Mouse (Mus musculus): ENCODE measurements around the gene Bcap29.
"Not testable (repeated sequence)": the region's sequence is repeated elsewhere in the genome, so short reads cannot be mapped to it uniquely, and the experiment has no call there.

Bcap29 gene

GRCm38 (mm10) chr12:31578691-31579476, 55.6 kb downstream of the Bcap29 start:
- DNase-seq = no peak

- DNase-seq = no peak
These were observed 60.0 kb downstream of the Bcap29 start for GRCm38 (mm10) chr12:31574506-31574905.

- DNase-seq = no peak
These were observed 64.7 kb downstream of the Bcap29 start for GRCm38 (mm10) chr12:31569784-31570183.

DNA sequence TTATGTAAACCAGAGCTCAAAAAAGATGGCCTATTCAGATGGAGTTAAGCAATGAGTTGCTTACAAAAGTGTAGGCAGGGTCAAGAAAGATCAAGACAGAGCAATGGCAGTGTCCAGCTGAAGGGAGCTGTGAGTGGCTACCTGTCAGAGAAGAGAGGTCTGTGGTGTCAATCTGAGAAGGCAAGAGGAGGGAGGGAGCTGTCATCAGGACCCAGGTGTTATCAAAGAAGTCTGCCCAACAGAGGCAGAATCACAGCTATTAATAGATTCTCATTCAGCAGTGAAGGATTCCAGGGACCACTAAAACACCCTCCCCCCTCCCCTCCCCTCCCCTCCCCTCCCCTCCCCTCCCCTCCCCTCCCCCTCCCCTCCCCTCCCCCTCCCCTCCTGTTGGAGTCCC, 65.8 kb downstream of the Bcap29 start:
- no peak for DNase-seq

- DNase-seq = not testable (repeated sequence)
These were observed 66.9 kb downstream of the Bcap29 start for GRCm38 (mm10) chr12:31567535-31567934.

- DNase-seq = no peak
These were observed 73.7 kb downstream of the Bcap29 start for GRCm38 (mm10) chr12:31560712-31561111.

- no peak for DNase-seq
These were observed 74.5 kb downstream of the Bcap29 start for GRCm38 (mm10) chr12:31560002-31560401.

- no peak for DNase-seq
These were observed 80.1 kb downstream of the Bcap29 start for GRCm38 (mm10) chr12:31554371-31554770.

GRCm38 (mm10) chr12:31551252-31551651, 83.2 kb downstream of the Bcap29 start:
- DNase-seq = no peak

- DNase-seq = no peak
These were observed 88.4 kb downstream of the Bcap29 start for GRCm38 (mm10) chr12:31546061-31546460.

GRCm38 (mm10) chr12:31545219-31545618, 89.2 kb downstream of the Bcap29 start:
- DNase-seq = no peak

DNA sequence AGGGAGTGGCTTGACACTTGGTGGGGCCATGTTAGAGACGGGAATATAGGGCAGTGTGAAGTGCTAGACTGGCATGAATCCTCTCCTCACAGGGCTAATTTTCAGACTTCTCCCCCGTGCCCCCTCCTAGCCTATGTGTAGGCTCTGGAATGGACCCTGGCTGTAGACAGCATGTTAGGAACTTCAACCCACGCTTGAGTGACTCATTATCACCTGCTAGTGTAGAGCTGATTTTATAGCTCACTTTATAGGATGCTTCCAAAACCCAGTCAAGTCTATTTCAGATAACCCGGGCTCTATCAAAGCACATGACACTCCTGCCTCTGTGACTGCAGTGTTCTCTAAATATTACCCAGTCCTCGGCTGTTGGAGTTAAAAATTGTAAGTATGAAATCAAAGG, 92.9 kb downstream of the Bcap29 start:
- no peak for DNase-seq
